In the genomic region with DNA sequence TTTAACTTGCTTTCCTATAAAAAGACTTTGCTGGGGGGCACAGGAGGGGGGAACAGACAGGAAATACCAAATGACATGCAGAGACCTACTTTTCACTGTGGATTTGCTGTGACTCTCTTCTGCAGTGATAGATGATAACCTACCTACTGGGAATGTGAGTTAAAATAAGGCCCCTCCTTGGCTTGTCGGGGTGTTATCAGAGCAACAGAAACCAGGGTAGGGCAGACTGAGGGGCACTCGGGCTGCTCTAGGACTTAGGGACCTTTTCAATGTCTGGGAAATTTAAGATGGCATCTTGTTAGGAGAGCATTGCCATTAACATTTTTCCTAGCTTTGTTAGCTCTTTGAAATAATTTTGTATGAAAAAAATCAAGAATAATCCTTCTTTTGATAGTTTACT, we compare ENCODE assay signal across 29 mouse cellular contexts. TPM values are rescaled to one million over a fixed set of nuclear protein-coding genes. Genes with fewer than 3 reads are reported as not detected.
"Had no signal": no experiment of that assay in that cellular context is flagged by ENCODE, and none has a peak within 500 bp of the region (broad histone marks: within the 10 kb centered on the region; RNA-seq: fewer than 3 reads in every experiment).

No protein-coding gene starts in this region.

- H3K27me3 ChIP-seq: hindbrain, embryonic 13.5 days; kidney, embryonic 15.5 days; limb, embryonic 13.5 days; limb, embryonic 15.5 days; liver, embryonic 15.5 days had no signal

- H3K9me3 ChIP-seq: hindbrain, embryonic 13.5 days; kidney, embryonic 15.5 days; limb, embryonic 15.5 days; liver, embryonic 15.5 days had no signal

- H3K4me1 ChIP-seq: hindbrain, embryonic 13.5 days; kidney, embryonic 15.5 days; limb, embryonic 15.5 days had no signal

- H3K4me3 ChIP-seq: heart, adult 2 months; hindbrain, embryonic 13.5 days; kidney, embryonic 15.5 days; limb, embryonic 13.5 days; limb, embryonic 15.5 days; liver, embryonic 15.5 days had no signal

- H3K4me2 ChIP-seq: heart, embryonic 11.5 days; hindbrain, embryonic 13.5 days; kidney, embryonic 15.5 days; limb, embryonic 13.5 days; limb, embryonic 15.5 days; liver, embryonic 15.5 days had no signal

- H3K36me3 ChIP-seq: hindbrain, embryonic 13.5 days; limb, embryonic 13.5 days; limb, embryonic 15.5 days had no signal

- H3K27ac ChIP-seq: heart, adult 2 months; hindbrain, embryonic 13.5 days; kidney, embryonic 15.5 days; kidney, postnatal 0 days; limb, embryonic 13.5 days; limb, embryonic 15.5 days; liver, embryonic 15.5 days had no signal

- H3K9ac ChIP-seq: forebrain, postnatal 0 days; hindbrain, embryonic 13.5 days; kidney, embryonic 15.5 days; limb, embryonic 13.5 days; limb, embryonic 15.5 days; liver, embryonic 15.5 days had no signal

- DNase-seq: forebrain, postnatal 0 days; gastrocnemius, postnatal 14 days; gastrocnemius, postnatal 36 days; heart, adult 2 months; heart, postnatal 10 days; heart, postnatal 36 days; kidney, adult 11 months; kidney, adult 2 months; kidney, adult 9 months; kidney, postnatal 14 days; kidney, postnatal 36 days; layer of hippocampus, adult 9-11 months; layer of hippocampus, postnatal 36 days; left cerebral cortex, postnatal 4 days had no signal

- ATAC-seq: forebrain, postnatal 0 days; hindbrain, embryonic 16.5 days; inflammation-experienced regulatory T-cells, adult 6 months; intestine, embryonic 16.5 days had no signal

RNA-seq across cellular contexts. Expression of a gene that starts 47.4 kb away (rescaled TPM):
- total RNA-seq: forebrain, postnatal 0 days; gastrocnemius, postnatal 36 days; heart, adult 2 months; heart, postnatal 36 days; hematopoietic stem cell, adult 5-6 weeks had no signal
- polyA plus RNA-seq: heart, embryonic 11.5 days; heart, embryonic 14.5 days; hindbrain, embryonic 11.5 days; inflammation-experienced regulatory T-cells, adult 6 months; intestine, embryonic 16.5 days; kidney, adult 2 months; kidney, embryonic 15.5 days; kidney, postnatal 0 days; large intestine, adult 2 months; limb, embryonic 11.5 days had no signal
